Mouse (Mus musculus): Measurements from ENCODE around the gene Enox1. TPM values are rescaled to one million over a fixed set of nuclear protein-coding genes. Genes with fewer than 3 reads are reported as not detected.

Enox1 gene
- polyA plus RNA-seq, 1 experiment, result 3.1 TPM

DNA sequence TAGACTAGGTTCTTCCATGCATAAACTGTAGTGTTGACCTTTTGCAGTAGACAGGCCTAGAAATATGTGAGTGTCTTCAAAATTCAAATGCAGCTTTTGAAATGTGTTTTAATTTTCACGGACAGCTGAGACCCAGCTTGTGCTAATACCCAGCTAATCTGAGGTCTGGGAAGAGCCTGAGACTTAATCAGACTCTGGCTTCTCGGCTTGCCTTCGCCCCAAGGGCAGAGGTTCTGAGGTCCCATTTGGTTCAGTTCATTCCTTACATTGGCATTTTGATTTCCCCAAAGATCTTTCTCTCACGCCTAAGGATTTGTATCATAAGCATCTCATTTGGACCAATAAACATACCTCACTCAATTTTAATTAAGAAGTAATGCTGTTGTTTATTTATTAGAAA is 321.1 kb downstream of the Enox1 start:
- no peaks in the 10 kb centered on the region for H3K36me3 ChIP-seq (ENCODE audit: control insufficient read depth, insufficient read depth)
- no peak overlapping the region for H3ac ChIP-seq (ENCODE audit: control insufficient read depth, insufficient read length)
- no peak overlapping the region for H3K4me2 ChIP-seq (ENCODE audit: low read depth)
- no peaks in the 10 kb centered on the region for H3K79me2 ChIP-seq (ENCODE audit: control insufficient read depth, insufficient read depth)
- TF ChIP-seq MAX (IDR thresholded peaks at IDR 0.05; ENCODE audit: low read depth), result no peak
- H3K27me3 ChIP-seq (ENCODE audit: control insufficient read depth, insufficient read depth, insufficient read length), result no peaks in the 10 kb centered on the region
- H3K4me3 ChIP-seq, result no peak overlapping the region

- Histone ChIP-seq H3K27me3 (ENCODE audit: control insufficient read depth, insufficient read depth, insufficient read length) (no peaks in the 10 kb centered on the region), H3ac (ENCODE audit: control insufficient read depth, insufficient read length) (no peak overlapping the region), H3K4me2 (ENCODE audit: low read depth) (no peak overlapping the region), H3K36me3 (ENCODE audit: control insufficient read depth, insufficient read depth) (no peaks in the 10 kb centered on the region), H3K4me3 (no peak overlapping the region), H3K79me2 (ENCODE audit: control insufficient read depth, insufficient read depth) (no peaks in the 10 kb centered on the region)
- TF ChIP-seq MYOG (IDR thresholded peaks at IDR 0.05; ENCODE audit: control insufficient read depth in 1 of 3, insufficient read depth in 1 of 3, insufficient read length in 2 of 3, low read depth in 2 of 3) (no peak), POLR2AphosphoS2 (IDR thresholded peaks at IDR 0.05; ENCODE audit: insufficient read length, low read depth) (no peak), CEBPB (IDR thresholded peaks at IDR 0.05; ENCODE audit: insufficient read depth, poor library complexity, severe bottlenecking) (no peak), MYOD1 (IDR thresholded peaks at IDR 0.05; ENCODE audit: control insufficient read depth in 1 of 3, insufficient read length in 2 of 3, low read depth in 2 of 3) (no peak), POLR2A (IDR thresholded peaks at IDR 0.05; ENCODE audit: insufficient read length, low read depth) (no peak)
These were observed 321.6 kb downstream of the Enox1 start for GRCm38 (mm10) chr14:77478210-77478609.

GRCm38 (mm10) chr14:77478692-77479091 is 322.1 kb downstream of the Enox1 start:
- H3K4me3 ChIP-seq, result no peak overlapping the region
- H3K4me2 ChIP-seq (ENCODE audit: low read depth), result no peak overlapping the region
- no peak overlapping the region for H3ac ChIP-seq (ENCODE audit: control insufficient read depth, insufficient read length)
- TF ChIP-seq CEBPB (IDR thresholded peaks at IDR 0.05; ENCODE audit: insufficient read depth, poor library complexity, severe bottlenecking) (no peak), SRF (IDR thresholded peaks at IDR 0.05; ENCODE audit: control insufficient read depth, insufficient read length, low read depth) (no peak), MAX (IDR thresholded peaks at IDR 0.05; ENCODE audit: low read depth) (no peak), TCF3 (IDR thresholded peaks at IDR 0.05; ENCODE audit: insufficient read length, low read depth) (no peak), E2F4 (IDR thresholded peaks at IDR 0.05; ENCODE audit: insufficient read depth) (no peak), MYOG (IDR thresholded peaks at IDR 0.05; ENCODE audit: control insufficient read depth in 1 of 3, insufficient read depth in 1 of 3, insufficient read length in 2 of 3, low read depth in 2 of 3) (no peak), TCF12 (IDR thresholded peaks at IDR 0.05; ENCODE audit: insufficient read depth, poor library complexity, severe bottlenecking) (no peak), USF1 (IDR thresholded peaks at IDR 0.05; ENCODE audit: low read depth) (no peak), MYOD1 (IDR thresholded peaks at IDR 0.05; ENCODE audit: control insufficient read depth in 1 of 3, insufficient read length in 2 of 3, low read depth in 2 of 3) (no peak), POLR2AphosphoS2 (IDR thresholded peaks at IDR 0.05; ENCODE audit: insufficient read length, low read depth) (no peak), REST (IDR thresholded peaks at IDR 0.05; ENCODE audit: insufficient read depth, insufficient read length) (no peak), POLR2A (IDR thresholded peaks at IDR 0.05; ENCODE audit: insufficient read length, low read depth) (no peak)
- no peaks in the 10 kb centered on the region for H3K27me3 ChIP-seq (ENCODE audit: control insufficient read depth, insufficient read depth, insufficient read length)
- H3K79me2 ChIP-seq (ENCODE audit: control insufficient read depth, insufficient read depth), result no peaks in the 10 kb centered on the region
- no peaks in the 10 kb centered on the region for H3K36me3 ChIP-seq (ENCODE audit: control insufficient read depth, insufficient read depth)

- TF ChIP-seq TCF3 (IDR thresholded peaks at IDR 0.05; ENCODE audit: insufficient read length, low read depth) (no peak), USF1 (IDR thresholded peaks at IDR 0.05; ENCODE audit: low read depth) (no peak), E2F4 (IDR thresholded peaks at IDR 0.05; ENCODE audit: insufficient read depth) (no peak), SRF (IDR thresholded peaks at IDR 0.05; ENCODE audit: control insufficient read depth, insufficient read length, low read depth) (no peak), CEBPB (IDR thresholded peaks at IDR 0.05; ENCODE audit: insufficient read depth, poor library complexity, severe bottlenecking) (no peak), MYOD1 (IDR thresholded peaks at IDR 0.05; ENCODE audit: control insufficient read depth in 1 of 3, insufficient read length in 2 of 3, low read depth in 2 of 3) (no peak), REST (IDR thresholded peaks at IDR 0.05; ENCODE audit: insufficient read depth, insufficient read length) (no peak), TCF12 (IDR thresholded peaks at IDR 0.05; ENCODE audit: insufficient read depth, poor library complexity, severe bottlenecking) (no peak), MYOG (IDR thresholded peaks at IDR 0.05; ENCODE audit: control insufficient read depth in 1 of 3, insufficient read depth in 1 of 3, insufficient read length in 2 of 3, low read depth in 2 of 3) (no peak), POLR2A (IDR thresholded peaks at IDR 0.05; ENCODE audit: insufficient read length, low read depth) (no peak), POLR2AphosphoS2 (IDR thresholded peaks at IDR 0.05; ENCODE audit: insufficient read length, low read depth) (no peak), MAX (IDR thresholded peaks at IDR 0.05; ENCODE audit: low read depth) (no peak)
- Histone ChIP-seq H3K27me3 (ENCODE audit: control insufficient read depth, insufficient read depth, insufficient read length) (no peaks in the 10 kb centered on the region), H3K4me2 (ENCODE audit: low read depth) (no peak overlapping the region), H3K79me2 (ENCODE audit: control insufficient read depth, insufficient read depth) (no peaks in the 10 kb centered on the region), H3ac (ENCODE audit: control insufficient read depth, insufficient read length) (no peak overlapping the region), H3K36me3 (ENCODE audit: control insufficient read depth, insufficient read depth) (no peaks in the 10 kb centered on the region), H3K4me3 (no peak overlapping the region)
These were observed 326.5 kb downstream of the Enox1 start for GRCm38 (mm10) chr14:77483076-77483475.

DNA sequence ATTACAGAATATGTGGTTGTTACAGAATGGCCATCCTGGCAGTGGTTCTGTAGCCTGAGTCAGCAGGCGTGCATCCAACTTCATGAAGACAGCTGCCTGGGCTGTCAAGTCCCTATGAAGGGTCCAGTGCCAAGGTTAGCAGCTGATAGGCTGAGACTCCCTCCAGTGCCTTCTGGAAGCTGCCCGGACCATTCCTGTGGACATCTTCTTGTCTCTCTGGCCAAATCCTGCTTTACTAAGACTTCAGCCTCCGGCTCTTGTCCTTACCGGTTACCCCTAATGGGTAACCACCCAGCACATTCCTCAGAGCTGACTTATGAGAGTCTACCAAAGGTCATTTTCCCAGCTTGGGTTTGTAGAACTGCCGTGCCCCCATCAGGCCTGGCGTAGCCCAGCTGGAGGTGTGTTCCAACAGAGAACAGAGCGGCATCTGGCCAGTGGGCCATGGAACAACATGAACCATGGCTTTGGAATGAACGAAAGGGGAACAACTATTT is 328.4 kb downstream of the Enox1 start:
- TF ChIP-seq TCF3 (IDR thresholded peaks at IDR 0.05; ENCODE audit: insufficient read length, low read depth), result peak; percentile 85
- TF ChIP-seq POLR2A (IDR thresholded peaks at IDR 0.05; ENCODE audit: insufficient read length, low read depth), result no peak
- no peak for TF ChIP-seq REST (IDR thresholded peaks at IDR 0.05; ENCODE audit: insufficient read depth, insufficient read length)
- TF ChIP-seq MYOG (IDR thresholded peaks at IDR 0.05; ENCODE audit: control insufficient read depth in 1 of 3, insufficient read depth in 1 of 3, insufficient read length in 2 of 3, low read depth in 2 of 3), result peak; percentile 82 to 97 (median 90)
- TF ChIP-seq POLR2AphosphoS2 (IDR thresholded peaks at IDR 0.05; ENCODE audit: insufficient read length, low read depth), result no peak
- TF ChIP-seq USF1 (IDR thresholded peaks at IDR 0.05; ENCODE audit: low read depth), result no peak
- peak; percentile 94 to 99 (median 98) for TF ChIP-seq MYOD1 (IDR thresholded peaks at IDR 0.05; ENCODE audit: control insufficient read depth in 1 of 3, insufficient read length in 2 of 3, low read depth in 2 of 3)
- no peak for TF ChIP-seq SRF (IDR thresholded peaks at IDR 0.05; ENCODE audit: control insufficient read depth, insufficient read length, low read depth)
- no peak for TF ChIP-seq MAX (IDR thresholded peaks at IDR 0.05; ENCODE audit: low read depth)
- no peak for TF ChIP-seq E2F4 (IDR thresholded peaks at IDR 0.05; ENCODE audit: insufficient read depth)
- TF ChIP-seq CEBPB (IDR thresholded peaks at IDR 0.05; ENCODE audit: insufficient read depth, poor library complexity, severe bottlenecking), result 0 out of 2 replicates have a peak, but pooled peaks have one; percentile 7
- peak; percentile 81 for TF ChIP-seq TCF12 (IDR thresholded peaks at IDR 0.05; ENCODE audit: insufficient read depth, poor library complexity, severe bottlenecking)
- no peak overlapping the region for H3ac ChIP-seq (ENCODE audit: control insufficient read depth, insufficient read length)
- H3K4me3 ChIP-seq, result no peak overlapping the region
- H3K27me3 ChIP-seq (ENCODE audit: control insufficient read depth, insufficient read depth, insufficient read length), result no peaks in the 10 kb centered on the region
- no peaks in the 10 kb centered on the region for H3K79me2 ChIP-seq (ENCODE audit: control insufficient read depth, insufficient read depth)
- H3K36me3 ChIP-seq (ENCODE audit: control insufficient read depth, insufficient read depth), result no peaks in the 10 kb centered on the region
- peak overlapping the region; percentile 81 for H3K4me2 ChIP-seq (ENCODE audit: low read depth)

All from myocyte (in vitro differentiated cells).